Mouse (Mus musculus): ENCODE measurements at regions not wholly inside any gene's neighbourhood (a gene's known extent, or its start where the extent isn't known, plus 50 kb on each side); places are given as distances from the start of the nearest gene placed in this dataset.

GRCm38 (mm10) chr12:12840661-12841384, 100.9 kb downstream of the Mycn start:
- Histone ChIP-seq H3K9me3 (ENCODE audit: low read length) (no peaks in the 10 kb centered on the region), H3K9ac (replicated peaks) (no peak overlapping the region), H3K4me1 (ENCODE audit: insufficient read depth) (no peaks in the 10 kb centered on the region), H3K27ac (ENCODE audit: low read depth) (no peak overlapping the region), H3K4me3 (ENCODE audit: low read depth, low read length) (no peak overlapping the region), H3K36me3 (replicated peaks; ENCODE audit: insufficient read depth, low read length) (no peaks in the 10 kb centered on the region), H3K4me2 (ENCODE audit: low read depth, low read length) (no peak overlapping the region), H3K27me3 (ENCODE audit: insufficient read depth, low read length) (no peaks in the 10 kb centered on the region)
- ATAC-seq (no peak), DNase-seq (no peak)
- 47% methylated on average over 17 of the region's 17 CpGs for WGBS (ENCODE audit: insufficient replicate concordance)
- no peak for TF ChIP-seq CTCF (IDR thresholded peaks at IDR 0.05; ENCODE audit: low read depth)
- no peak for TF ChIP-seq EP300 (IDR thresholded peaks at IDR 0.05; ENCODE audit: low read depth)

GRCm38 (mm10) chr12:12837775-12838174, 103.9 kb downstream of the Mycn start:
- H3K4me2 ChIP-seq (ENCODE audit: low read depth, low read length) = no peak overlapping the region
- H3K4me3 ChIP-seq (ENCODE audit: low read depth, low read length) = no peak overlapping the region
- no peak overlapping the region for H3K27ac ChIP-seq (ENCODE audit: low read depth)
- H3K9ac ChIP-seq (replicated peaks) = no peak overlapping the region
- H3K36me3 ChIP-seq (replicated peaks; ENCODE audit: insufficient read depth, low read length) = no peaks in the 10 kb centered on the region
- no peaks in the 10 kb centered on the region for H3K4me1 ChIP-seq (ENCODE audit: insufficient read depth)
- TF ChIP-seq CTCF (IDR thresholded peaks at IDR 0.05; ENCODE audit: low read depth) = no peak
- TF ChIP-seq EP300 (IDR thresholded peaks at IDR 0.05; ENCODE audit: low read depth) = no peak
- ATAC-seq (no peak), DNase-seq (no peak)
- no peaks in the 10 kb centered on the region for H3K9me3 ChIP-seq (ENCODE audit: low read length)
- 69% methylated on average over 1 of the region's 1 CpGs for WGBS (ENCODE audit: insufficient replicate concordance)
- H3K27me3 ChIP-seq (ENCODE audit: insufficient read depth, low read length) = no peaks in the 10 kb centered on the region

- Histone ChIP-seq H3K4me1 (ENCODE audit: insufficient read depth) (no peaks in the 10 kb centered on the region), H3K9me3 (ENCODE audit: low read length) (no peaks in the 10 kb centered on the region), H3K4me2 (ENCODE audit: low read depth, low read length) (no peak overlapping the region), H3K9ac (replicated peaks) (no peak overlapping the region), H3K36me3 (replicated peaks; ENCODE audit: insufficient read depth, low read length) (no peaks in the 10 kb centered on the region), H3K27ac (ENCODE audit: low read depth) (no peak overlapping the region), H3K27me3 (ENCODE audit: insufficient read depth, low read length) (no peaks in the 10 kb centered on the region), H3K4me3 (ENCODE audit: low read depth, low read length) (no peak overlapping the region)
- WGBS (ENCODE audit: insufficient replicate concordance) = 57% methylated on average over 13 of the region's 13 CpGs
- no peak for TF ChIP-seq CTCF (IDR thresholded peaks at IDR 0.05; ENCODE audit: low read depth)
- no peak for TF ChIP-seq EP300 (IDR thresholded peaks at IDR 0.05; ENCODE audit: low read depth)
- ATAC-seq (no peak), DNase-seq (no peak)
Observed at GRCm38 (mm10) chr12:12827821-12828641, 113.7 kb downstream of the Mycn start.

GRCm38 (mm10) chr12:12827379-12827778, 114.3 kb downstream of the Mycn start:
- Histone ChIP-seq H3K4me3 (ENCODE audit: low read depth, low read length) (no peak overlapping the region), H3K4me1 (ENCODE audit: insufficient read depth) (no peaks in the 10 kb centered on the region), H3K36me3 (replicated peaks; ENCODE audit: insufficient read depth, low read length) (no peaks in the 10 kb centered on the region), H3K9ac (replicated peaks) (no peak overlapping the region), H3K9me3 (ENCODE audit: low read length) (no peaks in the 10 kb centered on the region), H3K4me2 (ENCODE audit: low read depth, low read length) (no peak overlapping the region), H3K27me3 (ENCODE audit: insufficient read depth, low read length) (no peaks in the 10 kb centered on the region), H3K27ac (ENCODE audit: low read depth) (no peak overlapping the region)
- ATAC-seq (no peak), DNase-seq (no peak)
- TF ChIP-seq EP300 (IDR thresholded peaks at IDR 0.05; ENCODE audit: low read depth) (no peak), CTCF (IDR thresholded peaks at IDR 0.05; ENCODE audit: low read depth) (no peak)
- WGBS (ENCODE audit: insufficient replicate concordance) = 61% methylated on average over 9 of the region's 9 CpGs

GRCm38 (mm10) chr12:12826431-12826830, 115.3 kb downstream of the Mycn start:
- TF ChIP-seq EP300 (IDR thresholded peaks at IDR 0.05; ENCODE audit: low read depth) = no peak
- no peak for TF ChIP-seq CTCF (IDR thresholded peaks at IDR 0.05; ENCODE audit: low read depth)
- ATAC-seq (no peak), DNase-seq (no peak)
- 71% methylated on average over 3 of the region's 3 CpGs for whole genome bisulfite sequencing (ENCODE audit: insufficient replicate concordance)
- Histone ChIP-seq H3K36me3 (replicated peaks; ENCODE audit: insufficient read depth, low read length) (no peaks in the 10 kb centered on the region), H3K4me2 (ENCODE audit: low read depth, low read length) (no peak overlapping the region), H3K4me1 (ENCODE audit: insufficient read depth) (no peaks in the 10 kb centered on the region), H3K27me3 (ENCODE audit: insufficient read depth, low read length) (no peaks in the 10 kb centered on the region), H3K9me3 (ENCODE audit: low read length) (no peaks in the 10 kb centered on the region), H3K27ac (ENCODE audit: low read depth) (no peak overlapping the region), H3K4me3 (ENCODE audit: low read depth, low read length) (no peak overlapping the region), H3K9ac (replicated peaks) (no peak overlapping the region)

- Histone ChIP-seq H3K4me3 (ENCODE audit: low read depth, low read length) (no peak overlapping the region), H3K27me3 (ENCODE audit: insufficient read depth, low read length) (no peaks in the 10 kb centered on the region), H3K36me3 (replicated peaks; ENCODE audit: insufficient read depth, low read length) (no peaks in the 10 kb centered on the region), H3K27ac (ENCODE audit: low read depth) (no peak overlapping the region), H3K9me3 (ENCODE audit: low read length) (no peaks in the 10 kb centered on the region), H3K4me1 (ENCODE audit: insufficient read depth) (no peaks in the 10 kb centered on the region), H3K4me2 (ENCODE audit: low read depth, low read length) (no peak overlapping the region), H3K9ac (replicated peaks) (no peak overlapping the region)
- WGBS (ENCODE audit: insufficient replicate concordance) = 83% methylated on average over 5 of the region's 5 CpGs
- DNase-seq = no peak
- no peak for ATAC-seq
- TF ChIP-seq EP300 (IDR thresholded peaks at IDR 0.05; ENCODE audit: low read depth) (no peak), CTCF (IDR thresholded peaks at IDR 0.05; ENCODE audit: low read depth) (no peak)
Observed at GRCm38 (mm10) chr12:12825842-12826241, 115.9 kb downstream of the Mycn start.

Measured in liver, postnatal 0 days (tissue).